Mouse (Mus musculus) neutrophil, adult 65 days (primary cell): Measurements from ENCODE around the gene Pnrc2. TPM values are rescaled to one million over a fixed set of nuclear protein-coding genes. Genes with fewer than 3 reads are reported as not detected.

Experiments
- total RNA-seq: library from RNA; stranded (reverse); gene quantifications from 2 replicates; pipeline ENCODE4 v1.2.4, GENCODE M21; 2023

Pnrc2 gene
- total RNA-seq: 108 and 115 TPM in 2 replicates

DNA sequence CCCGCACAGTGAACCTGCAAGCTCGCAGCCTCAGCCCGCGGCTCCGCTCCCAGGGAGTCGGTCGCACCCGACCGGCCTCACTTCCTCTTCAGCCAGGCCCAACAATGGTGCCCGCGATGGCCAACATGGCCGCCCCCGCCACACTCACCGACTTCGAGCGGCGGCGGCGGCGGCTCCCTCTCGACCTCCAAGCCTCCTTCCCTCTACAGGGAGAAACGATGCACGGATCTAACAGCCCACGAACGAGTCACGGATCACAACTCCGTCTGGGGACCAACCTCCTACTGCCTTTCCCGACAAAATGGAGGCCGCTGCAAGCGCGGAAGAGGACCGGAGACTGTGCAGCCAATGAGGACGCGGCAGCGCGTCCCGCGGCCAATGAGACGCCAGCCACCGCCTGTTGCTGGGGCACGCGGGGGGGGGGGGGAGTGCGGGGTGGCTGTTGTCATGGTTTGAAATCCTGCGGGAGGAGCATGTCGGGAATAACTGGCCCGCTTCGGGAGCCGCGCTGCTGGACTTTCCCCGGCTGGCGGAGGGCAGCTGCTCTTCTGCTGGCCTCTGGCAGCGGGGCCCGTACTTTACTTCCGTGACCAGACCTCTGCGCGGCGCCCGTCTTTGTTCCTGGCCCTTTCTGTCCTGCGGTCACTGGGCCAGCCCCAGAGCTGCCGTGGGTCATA lies at the start of gene Pnrc2:
TSS of gene Pnrc2 (minus strand) at position 325 of the 677 bp plus-strand sequence.

GRCm38 (mm10) chr4:135920304-135921241 lies 46.9 kb upstream of the Pnrc2 start, which contains the start of gene Fuca1:
Fuca1 (plus strand) TSS chr4:135920735.

DNA sequence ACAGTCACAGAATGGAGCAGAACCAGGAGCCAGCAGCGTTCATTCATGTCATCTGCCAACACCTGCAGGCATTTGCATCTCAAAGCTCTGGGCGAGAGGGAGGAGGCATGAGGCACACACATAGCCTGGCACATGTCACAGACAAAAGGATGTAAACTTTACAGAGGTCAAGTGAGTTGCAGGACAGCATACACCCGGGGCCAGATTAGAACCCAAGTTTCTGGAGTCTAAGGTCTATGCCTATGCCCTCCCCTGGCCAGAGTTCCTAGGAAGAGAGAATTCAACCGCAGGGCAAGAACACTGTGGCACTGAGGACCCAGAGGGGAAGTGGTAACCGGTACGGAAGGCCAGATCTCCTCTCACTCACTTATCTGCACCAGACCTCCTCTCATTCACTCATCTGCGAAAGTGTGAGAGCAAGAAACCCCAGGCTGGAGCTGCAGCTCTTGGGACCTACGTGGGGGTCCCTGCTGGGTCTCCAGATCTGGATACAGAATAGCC lies 21.5 kb upstream of the Pnrc2 start, which contains the start of gene Cnr2:
TSS of gene Cnr2 (plus strand) at position 324 of the 501 bp plus-strand sequence.

GRCm38 (mm10) chr4:135855536-135856222 lies 18.0 kb downstream of the Pnrc2 start, which contains the start of gene Srsf10:
Srsf10 (plus strand) TSS chr4:135855747.

Other genes with a start within 250 kb of the Pnrc2 start
- gene Ifnlr1, start 187.6 kb downstream of the Pnrc2 start, total RNA-seq: 44.1 and 52.9 TPM in 2 replicates
- gene Il22ra1, start 145.7 kb downstream of the Pnrc2 start, total RNA-seq: not detected in 2 replicates
- not detected in 2 replicates for gene Myom3, start 114.1 kb downstream of the Pnrc2 start, total RNA-seq
- gene Srsf10, start 18.1 kb downstream of the Pnrc2 start, total RNA-seq: 68.3 and 87.2 TPM in 2 replicates
- 42.6 and 49.2 TPM in 2 replicates for gene Cnr2, start 21.5 kb upstream of the Pnrc2 start, total RNA-seq
- gene Fuca1, start 46.9 kb upstream of the Pnrc2 start, total RNA-seq: 94.8 and 113 TPM in 2 replicates
- 54.9 and 66.8 TPM in 2 replicates for gene Hmgcl, start 72.6 kb upstream of the Pnrc2 start, total RNA-seq
- 18.3 and 18.8 TPM in 2 replicates for gene Gale, start 89.9 kb upstream of the Pnrc2 start, total RNA-seq
- 98.8 and 101 TPM in 2 replicates for gene Lypla2, start 98.8 kb upstream of the Pnrc2 start, total RNA-seq
- 23.4 and 26.2 TPM in 2 replicates for gene Pithd1, start 113.4 kb upstream of the Pnrc2 start, total RNA-seq
- 85.6 and 88.9 TPM in 2 replicates for gene Eloa, start 147.9 kb upstream of the Pnrc2 start, total RNA-seq
- 242 and 261 TPM in 2 replicates for gene Rpl11, start 179.6 kb upstream of the Pnrc2 start, total RNA-seq